Mouse (Mus musculus) hindbrain, embryonic 11.5 days (tissue): ENCODE results near the gene Sucla2. TPM values are rescaled to one million over a fixed set of nuclear protein-coding genes. Genes with fewer than 3 reads are reported as not detected.
A peak's percentile ranks its signal among the peaks of the same experiment; 100 is the strongest.

Source experiments
- ATAC-seq: fragments of 200-750 bp; cut with Nextera tagmentation; 2 replicates; pipeline ENCODE4 v1.8.0; 2017; ENCODE audit warnings: mild to moderate bottlenecking, moderate TSS enrichment, moderate library complexity; ENCODE audit not compliant: low FRiP score
- DNase-seq: peaks from one replicate; pipeline ENCODE4 v3.0.0-alpha.2; 2015; ENCODE audit warnings: low spot score
- H3K27ac ChIP-seq: fragments of 300-500 bp; sonication (generic); 2 replicates; pipeline ENCODE4 v1.5.1; 2014; ENCODE audit warnings: mild to moderate bottlenecking, low read depth, low read length
- H3K27me3 ChIP-seq: fragments of 300-500 bp; sonication (generic); 2 replicates; pipeline ENCODE4 v1.6.1; 2014; ENCODE audit warnings: mild to moderate bottlenecking, low read length, moderate library complexity, mixed read lengths; ENCODE audit not compliant: control insufficient read depth, insufficient read depth
- H3K36me3 ChIP-seq: fragments of 300-500 bp; sonication (generic); 2 replicates; pipeline ENCODE4 v1.6.1; 2014; ENCODE audit warnings: mild to moderate bottlenecking, low read length, moderate library complexity, mixed read lengths; ENCODE audit not compliant: control insufficient read depth, insufficient read depth
- H3K4me1 ChIP-seq: fragments of 300-500 bp; sonication (generic); replicated peaks from 2 replicates; pipeline ENCODE4 v1.6.1; 2014; ENCODE audit warnings: low read length, mixed read lengths; ENCODE audit not compliant: control insufficient read depth, insufficient read depth
- H3K4me2 ChIP-seq: fragments of 300-500 bp; sonication (generic); replicated peaks from 2 replicates; pipeline ENCODE4 v1.6.1; 2014; ENCODE audit warnings: mild to moderate bottlenecking, low read depth, low read length
- H3K4me3 ChIP-seq: fragments of 300-500 bp; sonication (generic); 2 replicates; pipeline ENCODE4 v1.5.1; 2014; ENCODE audit warnings: low read depth, low read length
- H3K9ac ChIP-seq: fragments of 300-500 bp; sonication (generic); 2 replicates; pipeline ENCODE4 v1.6.1; 2014; ENCODE audit warnings: low read depth, low read length
- H3K9me3 ChIP-seq: fragments of 300-500 bp; sonication (generic); 2 replicates; pipeline ENCODE4 v1.6.1; 2016; ENCODE audit warnings: low read length; ENCODE audit not compliant: control insufficient read depth
- WGBS: fragments of 180-500 bp; shearing (Covaris S2); extraction: QIAGEN DNeasy Blood & Tissue Kit; methylation state at CpG from one replicate; pipeline ENCODE4 v1.1.7; 2014; 5-methylcytosine and 5-hydroxymethylcytosine counted together
- polyA plus RNA-seq: library from polyadenylated mRNA; unstranded; fragments of >200 nt; fragmentation: Nextera tagmentation; extraction: Ambion mirVana; gene quantifications from 2 replicates; pipeline ENCODE4 v1.2.1, GENCODE M21; 2014

Sucla2 gene
- polyA plus RNA-seq, 1 experiment from 2014 or later = 125 TPM

DNA sequence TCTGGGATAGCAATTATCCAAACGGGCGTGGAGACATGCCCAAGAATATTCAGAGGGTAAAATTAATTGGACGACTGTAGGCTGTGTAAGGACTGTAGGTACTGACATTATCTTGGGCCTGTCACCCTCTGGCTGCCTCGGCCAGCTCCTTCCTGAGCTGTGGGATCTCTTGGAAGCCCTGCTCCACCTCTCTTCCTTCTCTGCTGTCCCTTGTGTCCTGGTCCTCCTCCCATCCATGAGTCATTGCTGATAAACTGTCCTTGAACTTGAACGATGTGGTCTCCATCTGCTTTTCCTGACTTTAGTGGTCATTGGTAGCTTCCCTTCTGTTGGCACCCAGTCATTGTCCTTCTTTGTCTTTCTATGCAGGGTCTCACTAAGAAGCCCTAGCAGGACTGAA is 38.5 kb upstream of the Sucla2 start:
- ATAC-seq (no peak), DNase-seq (no peak)
- Histone ChIP-seq H3K9ac (no peak overlapping the region), H3K27ac (no peak overlapping the region), H3K36me3 (no peaks in the 10 kb centered on the region), H3K27me3 (no peaks in the 10 kb centered on the region), H3K4me1 (no peaks in the 10 kb centered on the region), H3K4me2 (no peak overlapping the region), H3K4me3 (no peak overlapping the region), H3K9me3 (no peaks in the 10 kb centered on the region)
- WGBS = 88% methylated on average over 5 of the region's 5 CpGs

- Histone ChIP-seq H3K9me3 (no peaks in the 10 kb centered on the region), H3K27ac (no peak overlapping the region), H3K4me3 (no peak overlapping the region), H3K4me2 (no peak overlapping the region), H3K4me1 (no peaks in the 10 kb centered on the region), H3K9ac (no peak overlapping the region), H3K36me3 (no peaks in the 10 kb centered on the region), H3K27me3 (no peaks in the 10 kb centered on the region)
- ATAC-seq (no peak), DNase-seq (no peak)
- 95% methylated on average over 6 of the region's 6 CpGs for WGBS
These were observed 31.8 kb upstream of the Sucla2 start for GRCm38 (mm10) chr14:73493356-73493755.

- H3K27me3 ChIP-seq = no peaks in the 10 kb centered on the region
- no peaks in the 10 kb centered on the region for H3K9me3 ChIP-seq
- no peak overlapping the region for H3K27ac ChIP-seq
- H3K9ac ChIP-seq = no peak overlapping the region
- no peaks in the 10 kb centered on the region for H3K4me1 ChIP-seq
- H3K4me3 ChIP-seq = no peak overlapping the region
- H3K36me3 ChIP-seq = no peaks in the 10 kb centered on the region
- no peak overlapping the region for H3K4me2 ChIP-seq
- DNase-seq (no peak), ATAC-seq (no peak)
- WGBS = 71% methylated on average over 6 of the region's 6 CpGs
These were observed 31.0 kb upstream of the Sucla2 start for GRCm38 (mm10) chr14:73494122-73494521.

DNA sequence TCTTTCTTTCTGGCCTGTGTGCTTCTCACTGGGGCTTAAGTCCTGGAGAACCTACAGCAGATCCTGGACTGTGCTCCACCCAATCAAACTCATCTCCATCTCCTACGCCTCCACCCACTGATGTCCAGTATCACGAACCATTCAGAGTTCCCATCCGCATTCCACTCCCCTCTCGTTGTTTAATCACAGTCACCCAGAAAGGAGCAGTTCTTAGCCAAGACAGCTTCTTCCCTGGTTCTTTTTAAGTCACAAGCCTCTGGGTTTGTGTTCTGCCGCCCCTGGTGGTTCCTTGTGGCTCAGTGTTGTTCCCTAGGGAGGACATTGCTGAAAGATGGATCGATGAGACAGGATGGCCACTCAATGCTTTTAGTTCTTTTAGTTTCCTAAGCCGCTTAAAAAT is 29.4 kb upstream of the Sucla2 start:
- no peak overlapping the region for H3K9ac ChIP-seq
- H3K4me3 ChIP-seq = no peak overlapping the region
- ATAC-seq = no peak
- no peaks in the 10 kb centered on the region for H3K27me3 ChIP-seq
- H3K36me3 ChIP-seq = no peaks in the 10 kb centered on the region
- no peaks in the 10 kb centered on the region for H3K4me1 ChIP-seq
- no peak overlapping the region for H3K4me2 ChIP-seq
- no peak overlapping the region for H3K27ac ChIP-seq
- no peak for DNase-seq
- H3K9me3 ChIP-seq = no peaks in the 10 kb centered on the region
- WGBS = 69% methylated on average over 7 of the region's 7 CpGs

DNA sequence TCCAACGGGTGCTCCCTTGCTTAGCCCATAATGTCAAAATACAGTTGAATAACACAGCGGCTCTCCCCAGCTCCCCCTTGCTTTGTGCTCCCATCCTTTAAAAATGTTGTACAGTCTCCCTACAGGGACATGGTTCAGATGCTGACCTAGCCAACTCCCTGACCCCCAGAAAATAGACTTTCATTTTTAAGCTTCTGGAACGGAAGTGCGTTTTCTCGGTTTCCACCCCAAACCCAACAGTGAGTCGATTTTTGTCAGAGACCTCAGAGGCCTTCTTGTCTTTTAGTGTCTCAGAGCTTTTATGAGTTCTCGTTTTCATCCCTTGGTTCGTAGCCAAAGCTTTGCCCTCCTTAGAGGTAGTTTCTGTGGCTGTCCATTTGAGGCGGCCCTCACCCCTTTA is 23.8 kb upstream of the Sucla2 start:
- DNase-seq (no peak), ATAC-seq (no peak)
- H3K9me3 ChIP-seq = no peaks in the 10 kb centered on the region
- H3K27ac ChIP-seq = no peak overlapping the region
- H3K27me3 ChIP-seq = no peaks in the 10 kb centered on the region
- H3K4me3 ChIP-seq = no peak overlapping the region
- H3K9ac ChIP-seq = no peak overlapping the region
- WGBS = 91% methylated on average over 9 of the region's 9 CpGs
- no peaks in the 10 kb centered on the region for H3K4me1 ChIP-seq
- no peaks in the 10 kb centered on the region for H3K36me3 ChIP-seq
- no peak overlapping the region for H3K4me2 ChIP-seq

- H3K4me1 ChIP-seq = no peaks in the 10 kb centered on the region
- ATAC-seq (no peak), DNase-seq (no peak)
- no peaks in the 10 kb centered on the region for H3K36me3 ChIP-seq
- no peaks in the 10 kb centered on the region for H3K27me3 ChIP-seq
- H3K4me3 ChIP-seq = no peak overlapping the region
- no peak overlapping the region for H3K27ac ChIP-seq
- no peak overlapping the region for H3K4me2 ChIP-seq
- H3K9ac ChIP-seq = no peak overlapping the region
- WGBS = 67% methylated on average over 6 of the region's 6 CpGs
- H3K9me3 ChIP-seq = no peaks in the 10 kb centered on the region
These were observed 23.4 kb upstream of the Sucla2 start for GRCm38 (mm10) chr14:73501721-73502120.

DNA sequence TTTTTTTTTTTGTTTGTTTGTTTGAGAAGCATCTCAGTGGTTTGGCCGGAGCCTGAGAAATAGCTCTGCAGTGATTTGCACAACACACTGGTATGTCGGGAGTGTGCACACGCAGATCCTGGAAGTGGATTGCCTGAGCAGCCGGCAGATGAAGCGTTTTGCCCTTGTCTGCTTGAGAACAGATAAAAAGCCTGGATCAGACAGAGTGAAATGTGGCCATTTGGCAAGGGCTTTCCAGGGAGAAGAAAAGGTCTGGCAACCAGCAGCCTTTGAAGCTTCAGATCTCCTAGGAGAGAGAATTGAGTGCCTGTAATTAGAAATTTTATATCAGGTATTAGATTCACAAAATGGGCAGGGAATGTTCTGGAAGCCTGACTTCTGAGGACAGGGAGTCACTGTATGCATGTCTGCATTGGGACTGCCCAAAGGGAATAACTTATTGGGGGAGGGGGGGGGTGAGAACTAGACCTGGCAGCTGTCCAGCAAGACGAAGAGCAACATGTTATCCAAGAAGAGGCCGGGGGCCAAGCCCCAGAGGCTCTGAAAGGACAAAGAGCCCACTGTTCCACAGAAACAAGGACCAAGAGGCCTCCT is 22.4 kb upstream of the Sucla2 start:
- H3K27me3 ChIP-seq = no peaks in the 10 kb centered on the region
- H3K36me3 ChIP-seq = no peaks in the 10 kb centered on the region
- H3K4me3 ChIP-seq = no peak overlapping the region
- H3K9me3 ChIP-seq = no peaks in the 10 kb centered on the region
- DNase-seq (peak; percentile 35), ATAC-seq (peak; percentile 61)
- H3K4me2 ChIP-seq = no peak overlapping the region
- H3K27ac ChIP-seq = no peak overlapping the region
- H3K4me1 ChIP-seq = no peaks in the 10 kb centered on the region
- no peak overlapping the region for H3K9ac ChIP-seq
- 58% methylated on average over 7 of the region's 7 CpGs for WGBS

DNA sequence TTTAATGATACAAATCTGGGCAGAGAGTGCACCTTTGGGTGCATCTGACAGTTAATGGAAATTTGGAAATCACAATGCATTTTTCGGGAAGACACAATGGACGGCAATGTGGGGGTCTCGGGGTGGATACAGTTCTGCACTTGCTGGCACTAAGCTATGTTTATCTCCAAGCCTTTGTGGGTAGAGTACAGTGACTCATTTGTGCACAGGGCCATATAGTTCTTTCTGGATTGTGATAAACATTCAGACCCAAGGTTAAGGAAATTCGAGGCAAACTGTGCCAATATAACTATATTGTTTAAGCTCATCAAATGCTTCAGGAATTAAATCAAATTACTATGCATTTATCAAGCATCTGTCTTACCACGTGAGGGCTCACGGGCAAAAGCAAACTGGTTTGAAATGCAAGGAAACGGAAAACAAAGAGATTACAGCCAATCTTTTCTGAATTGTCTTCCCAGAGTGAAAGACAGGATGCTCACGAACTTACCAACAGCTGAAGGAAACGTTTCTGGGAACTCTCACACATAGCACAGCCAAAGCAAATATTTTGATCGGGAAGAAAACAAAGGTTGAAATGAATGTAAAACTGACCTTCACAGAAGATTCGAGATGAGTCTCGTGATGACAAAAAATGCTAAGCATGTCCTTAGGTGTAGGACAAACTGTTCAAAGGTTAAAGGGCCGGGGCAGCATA is 21.7 kb upstream of the Sucla2 start:
- Histone ChIP-seq H3K9ac (no peak overlapping the region), H3K36me3 (no peaks in the 10 kb centered on the region), H3K4me1 (no peaks in the 10 kb centered on the region), H3K4me3 (no peak overlapping the region), H3K27me3 (no peaks in the 10 kb centered on the region), H3K4me2 (no peak overlapping the region), H3K27ac (no peak overlapping the region), H3K9me3 (no peaks in the 10 kb centered on the region)
- 69% methylated on average over 13 of the region's 13 CpGs for WGBS
- ATAC-seq = 0 out of 2 replicates have a peak, but pooled peaks have one; percentile 43
- DNase-seq = no peak

DNA sequence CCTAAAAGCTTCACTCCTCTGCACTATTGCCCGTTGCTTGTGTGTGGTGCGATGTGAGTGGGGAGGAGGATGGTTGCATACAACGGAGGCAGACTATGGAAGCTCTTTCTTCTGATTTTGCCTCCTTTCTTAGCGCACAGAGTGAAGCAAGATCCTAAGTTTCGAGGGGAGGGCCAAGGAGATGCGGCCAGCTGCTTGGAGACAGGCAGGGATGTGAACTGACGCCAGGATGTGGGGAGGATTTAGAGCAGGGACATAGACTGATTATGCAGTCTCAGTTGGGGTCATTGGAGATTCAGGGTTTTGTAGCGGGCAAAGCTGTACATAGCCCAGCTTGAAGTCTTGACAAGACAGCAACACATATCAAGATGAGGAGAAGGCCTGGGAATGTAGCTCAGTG is 18.8 kb upstream of the Sucla2 start:
- no peak overlapping the region for H3K9ac ChIP-seq
- H3K4me2 ChIP-seq = no peak overlapping the region
- no peak overlapping the region for H3K27ac ChIP-seq
- 65% methylated on average over 8 of the region's 8 CpGs for WGBS
- DNase-seq (no peak), ATAC-seq (no peak)
- H3K36me3 ChIP-seq = no peaks in the 10 kb centered on the region
- no peaks in the 10 kb centered on the region for H3K9me3 ChIP-seq
- no peaks in the 10 kb centered on the region for H3K27me3 ChIP-seq
- H3K4me3 ChIP-seq = no peak overlapping the region
- H3K4me1 ChIP-seq = no peaks in the 10 kb centered on the region
